Mouse (Mus musculus) lung, postnatal 36 days (tissue): Measurements from ENCODE around the gene C2cd3.

Source experiments
- DNase-seq: peaks from one replicate; pipeline ENCODE4 v3.0.0; 2022; ENCODE audit warnings: mixed read lengths

Gene C2cd3

DNA sequence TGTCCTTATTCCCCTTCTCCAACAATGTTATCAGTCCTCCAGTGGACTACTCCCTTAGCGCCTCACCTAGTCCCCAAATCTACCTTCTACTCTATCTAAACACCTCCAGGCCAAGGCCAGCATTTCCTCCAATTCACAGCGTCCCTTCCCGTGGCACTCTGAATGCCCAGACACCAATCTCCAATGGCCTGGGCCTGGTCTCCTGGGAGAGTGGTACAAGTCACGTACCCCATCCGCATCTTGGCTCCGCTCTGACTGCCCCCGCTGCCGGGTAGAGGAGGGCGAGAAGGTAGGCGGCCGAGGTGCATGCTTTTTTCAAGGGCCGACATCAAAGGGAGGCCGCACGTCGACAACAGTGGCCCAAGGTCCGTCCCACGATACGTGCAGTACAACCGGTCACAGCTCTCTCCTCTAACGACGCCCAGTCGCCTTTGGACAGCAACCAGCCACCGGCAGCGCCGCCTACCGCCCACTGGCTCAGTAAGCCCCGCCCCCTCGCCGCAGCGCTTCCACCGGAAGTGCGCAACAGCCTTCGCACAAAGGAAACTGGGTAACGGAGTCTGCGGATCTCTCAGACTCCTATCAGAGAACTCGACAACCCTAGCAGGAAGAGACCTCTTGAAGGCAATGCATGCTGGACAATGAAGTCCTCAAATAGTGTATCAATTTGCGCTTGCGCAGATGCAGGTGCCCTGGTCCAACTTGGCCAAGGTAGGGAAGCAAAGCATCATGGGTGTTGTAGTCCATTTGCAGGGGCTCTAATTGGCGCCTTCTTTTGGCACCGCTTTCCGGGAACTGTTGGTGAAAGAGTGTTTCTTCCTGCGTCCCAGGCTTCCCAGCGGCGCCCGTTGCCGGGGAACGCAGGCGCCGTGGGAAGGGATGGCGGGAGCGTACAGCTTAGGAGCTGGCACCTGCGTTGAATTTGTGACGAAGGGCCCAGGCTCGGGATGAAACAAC, at the start of gene C2cd3, which contains the start of gene Ppme1:
Gene C2cd3, plus strand, starts transcription at position 739 of the 957 bp plus-strand sequence.
Gene Ppme1, minus strand, starts transcription at position 813 of the 957 bp plus-strand sequence.
- DNase-seq: peak; percentile 100

GRCm38 (mm10) chr7:100323721-100324120, 48.3 kb upstream of the C2cd3 start:
- peak; percentile 70 for DNase-seq

- peak; percentile 59 for DNase-seq
These were observed 46.6 kb upstream of the C2cd3 start for GRCm38 (mm10) chr7:100325482-100325881.

- DNase-seq: peak; percentile 75
These were observed 44.5 kb upstream of the C2cd3 start for GRCm38 (mm10) chr7:100327514-100327913.

DNA sequence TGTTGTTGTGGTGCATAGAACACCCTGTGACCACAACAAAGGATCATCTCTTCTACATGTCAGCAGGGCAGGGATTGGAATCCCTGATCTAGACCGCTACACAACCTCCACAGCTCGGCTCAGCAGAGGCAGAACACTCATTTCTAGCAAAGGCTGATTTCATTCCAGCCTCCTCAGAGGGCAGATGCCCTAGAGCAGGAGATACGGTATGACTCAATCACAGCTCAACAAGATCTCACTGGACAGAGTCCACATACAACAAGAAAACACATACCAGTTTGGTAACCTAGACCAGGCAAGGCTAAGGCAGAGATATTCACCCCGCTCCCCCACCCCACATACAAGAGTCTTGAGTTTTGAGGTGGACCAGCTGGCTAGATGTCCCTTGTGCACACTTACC, 43.4 kb upstream of the C2cd3 start:
- DNase-seq: no peak

DNA sequence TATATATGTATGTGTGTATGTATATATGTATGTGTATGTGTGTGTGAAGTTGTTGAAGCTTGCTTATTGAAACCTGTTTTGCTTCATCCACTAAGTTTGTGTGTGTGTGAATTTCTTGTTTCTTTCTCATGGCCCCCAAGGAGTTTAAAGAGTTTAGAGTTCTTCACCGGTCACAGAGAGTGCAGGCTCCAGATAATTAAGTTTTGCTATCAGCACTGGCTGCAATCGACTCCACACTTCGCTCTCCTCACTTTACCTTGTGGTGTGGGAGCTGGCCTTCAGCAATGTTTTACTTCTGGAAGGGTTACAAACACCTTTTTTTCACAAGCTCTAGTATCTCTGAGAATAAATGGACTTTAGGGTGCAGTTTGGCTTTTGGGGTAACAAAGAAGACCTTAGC, 40.8 kb upstream of the C2cd3 start:
- DNase-seq: no peak

DNA sequence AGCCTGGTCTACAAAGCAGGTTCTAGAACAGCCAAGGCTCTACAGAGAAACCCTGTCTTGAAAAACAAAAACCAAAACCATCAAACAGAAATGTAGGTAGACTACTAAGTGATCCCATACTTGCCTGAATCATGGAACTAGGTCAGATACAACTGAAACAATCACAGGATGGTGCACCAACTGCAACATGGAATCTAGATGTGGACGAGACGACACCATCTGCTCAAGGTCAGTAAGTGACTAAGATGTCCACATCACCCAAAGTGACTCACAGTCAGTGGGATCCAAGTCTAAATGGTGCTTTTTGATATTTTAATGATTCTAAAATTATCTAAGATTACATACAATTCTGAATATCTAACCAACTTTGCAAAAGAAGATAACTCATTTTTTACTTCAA, 36.1 kb upstream of the C2cd3 start:
- DNase-seq: no peak

GRCm38 (mm10) chr7:100354984-100355383, 17.0 kb upstream of the C2cd3 start:
- no peak for DNase-seq

- DNase-seq: no peak
These were observed 15.7 kb upstream of the C2cd3 start for GRCm38 (mm10) chr7:100356324-100356723.

DNA sequence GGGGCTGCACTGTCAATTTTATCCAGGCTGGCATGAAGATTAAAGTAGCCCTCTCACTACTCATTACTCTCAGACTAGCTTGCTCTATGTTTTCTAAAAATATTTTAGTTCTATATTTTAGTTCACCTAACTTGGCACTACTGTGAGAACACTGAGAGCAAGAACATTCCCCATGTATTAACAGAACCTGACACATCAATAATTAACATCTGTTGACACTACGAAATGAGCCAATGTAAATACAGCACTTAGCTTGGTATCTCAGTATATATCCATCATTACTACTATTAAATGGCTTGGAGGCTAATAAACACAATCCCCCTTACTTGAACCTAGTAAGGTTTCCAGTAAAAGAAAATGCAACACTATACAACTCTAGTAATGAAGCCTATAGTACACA, 15.3 kb upstream of the C2cd3 start:
- no peak for DNase-seq

DNA sequence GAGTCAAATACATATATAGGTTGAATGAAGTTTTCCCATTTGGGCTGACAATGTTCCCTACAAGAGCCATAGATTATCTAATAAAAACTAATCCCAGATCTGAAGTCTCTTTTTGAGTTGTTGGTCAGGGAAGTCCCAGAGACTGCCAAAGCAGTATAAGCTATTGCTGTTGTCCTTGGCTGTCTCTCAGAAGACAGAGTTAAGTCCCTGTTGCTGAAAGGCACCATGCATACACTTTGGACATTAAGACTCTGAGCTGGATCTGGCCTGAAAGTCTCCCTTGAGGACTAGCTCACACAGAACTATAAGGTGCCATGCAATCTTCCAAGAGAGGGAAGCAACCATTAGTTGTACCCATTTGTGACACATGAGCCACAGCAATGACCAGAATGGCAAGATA, 14.2 kb upstream of the C2cd3 start:
- no peak for DNase-seq

DNA sequence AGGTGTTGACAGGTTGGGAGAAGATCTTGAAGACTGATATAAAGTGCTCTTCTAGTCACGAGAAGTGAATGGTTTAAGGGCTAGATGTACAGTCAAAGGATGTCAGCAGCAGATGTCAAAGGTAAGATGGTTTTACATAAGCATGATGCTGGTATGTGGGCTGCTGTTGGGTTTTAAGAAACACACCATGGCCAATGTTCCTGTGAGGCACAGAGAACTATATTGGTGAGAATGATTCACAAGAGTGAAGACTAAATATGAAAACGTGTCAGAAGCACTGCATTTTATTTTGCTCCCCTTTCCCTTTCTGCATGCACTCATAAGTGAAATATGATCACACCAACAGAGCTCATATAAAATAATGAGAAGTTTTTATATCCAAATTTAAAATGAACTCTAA, 8.9 kb upstream of the C2cd3 start:
- DNase-seq: no peak

GRCm38 (mm10) chr7:100364888-100365287, 7.1 kb upstream of the C2cd3 start:
- peak; percentile 9 for DNase-seq

- peak; percentile 6 for DNase-seq
These were observed 483 bp downstream of the C2cd3 start for GRCm38 (mm10) chr7:100372452-100372980.

DNA sequence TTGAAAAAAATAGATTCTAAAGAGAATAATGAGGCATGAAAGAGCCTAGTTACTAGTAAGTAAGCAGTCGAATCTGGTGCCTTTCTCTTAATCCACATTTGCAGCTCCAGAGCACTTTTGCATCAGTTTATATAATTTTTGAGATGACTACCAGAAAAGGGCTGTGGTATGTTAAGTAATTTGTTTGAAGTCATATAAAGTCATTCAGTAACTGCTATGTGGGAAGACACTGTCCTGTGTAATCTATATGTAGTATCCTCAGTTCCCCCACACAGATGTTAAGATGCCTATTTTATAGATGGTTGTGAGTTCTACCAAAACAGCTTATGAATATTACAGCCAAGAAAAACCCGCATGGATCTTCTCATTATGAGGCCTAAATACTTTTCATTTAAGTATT, 6.2 kb downstream of the C2cd3 start:
- no peak for DNase-seq

GRCm38 (mm10) chr7:100381161-100381560, 9.1 kb downstream of the C2cd3 start:
- no peak for DNase-seq

- DNase-seq: no peak
These were observed 11.2 kb downstream of the C2cd3 start for GRCm38 (mm10) chr7:100383207-100383606.

DNA sequence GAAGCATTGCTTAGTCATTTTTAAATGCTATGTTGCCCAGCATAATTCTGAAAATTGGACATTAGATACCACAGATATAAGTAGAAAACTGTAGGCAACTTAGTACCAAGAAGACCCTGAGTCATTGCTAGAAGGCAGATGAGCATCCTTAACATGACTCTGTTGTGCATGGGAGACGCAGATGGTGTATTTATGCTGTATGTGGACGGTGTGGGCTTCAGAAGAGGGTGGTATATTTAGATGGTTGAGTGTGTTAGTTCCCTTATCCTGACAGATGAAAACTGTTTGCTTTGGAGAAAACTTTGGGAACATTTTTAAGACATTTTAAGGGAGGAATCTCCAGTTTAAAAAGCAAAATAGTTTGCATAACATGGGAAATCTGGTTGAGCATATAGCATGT, 16.1 kb downstream of the C2cd3 start:
- DNase-seq: no peak

DNA sequence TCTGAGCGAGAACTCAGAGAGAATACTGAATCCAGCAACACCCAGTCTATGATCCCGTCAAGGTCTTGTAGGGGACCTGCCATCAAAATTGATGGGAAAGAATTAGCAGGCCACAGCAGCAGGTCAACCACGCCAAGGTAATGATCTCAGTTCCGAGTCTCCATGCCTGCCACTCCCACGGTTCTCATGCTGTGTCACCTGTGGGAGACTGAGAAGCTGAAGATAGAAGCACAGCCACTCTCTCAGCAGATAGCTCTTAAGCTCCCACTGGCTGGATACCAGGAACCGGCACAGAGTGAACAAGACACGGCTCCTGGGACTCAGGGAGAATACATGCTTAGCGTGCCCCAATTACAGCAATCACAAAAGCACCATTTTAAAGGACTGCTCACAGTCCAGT, 18.1 kb downstream of the C2cd3 start:
- DNase-seq: no peak

DNA sequence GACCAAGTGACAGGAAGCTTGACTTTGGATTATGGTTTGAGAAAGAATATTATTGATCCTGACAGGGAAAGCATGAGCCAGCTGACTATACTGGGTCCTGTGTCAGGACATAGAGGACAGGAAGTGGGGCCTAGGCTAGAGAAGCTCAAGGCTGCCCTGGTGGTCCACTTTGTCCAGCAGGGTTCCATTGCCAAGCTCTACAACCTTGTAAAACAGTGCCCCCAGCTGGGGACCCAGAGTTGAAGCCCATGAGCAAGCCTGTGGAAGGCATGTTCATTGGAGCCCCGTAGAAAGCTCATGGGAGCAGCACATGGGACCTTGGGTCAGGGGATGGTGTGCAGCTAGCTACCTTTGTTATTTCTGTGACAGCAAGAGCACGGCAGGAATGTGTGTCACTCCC, 20.2 kb downstream of the C2cd3 start:
- DNase-seq: no peak

- peak; percentile 50 for DNase-seq
These were observed 27.3 kb downstream of the C2cd3 start for GRCm38 (mm10) chr7:100399231-100399913.

DNA sequence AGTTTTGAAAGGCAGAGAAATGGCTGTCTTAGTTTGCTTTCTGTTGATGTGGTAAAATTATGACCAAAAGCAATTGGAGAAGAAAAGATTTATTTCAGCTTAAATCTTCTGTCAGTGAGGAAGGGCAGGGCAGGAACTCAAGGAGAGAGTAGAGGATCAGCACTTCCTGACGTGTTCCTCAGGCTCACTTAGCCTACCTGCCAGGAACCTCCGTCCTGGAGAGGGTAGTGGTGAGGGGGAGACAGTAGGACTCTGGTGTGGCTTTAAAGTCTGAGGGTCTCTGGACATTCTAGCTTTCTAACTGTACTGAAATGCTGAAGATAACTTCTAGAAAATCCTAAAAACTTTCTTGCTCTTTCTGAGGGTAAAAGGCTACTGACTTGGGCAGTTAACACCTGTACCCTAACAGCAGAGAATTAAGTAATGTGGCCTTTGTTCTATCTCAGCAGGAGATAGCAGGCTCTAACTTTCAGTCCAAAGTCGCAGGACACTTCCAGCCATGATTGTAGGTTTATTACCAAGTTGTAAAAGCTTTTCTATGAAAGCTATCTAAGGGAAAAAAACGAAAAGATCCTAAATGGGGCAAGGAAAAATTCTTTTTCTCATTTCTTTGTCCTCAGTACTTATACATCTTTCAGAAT, 29.0 kb downstream of the C2cd3 start:
- DNase-seq: no peak

GRCm38 (mm10) chr7:100402715-100403114, 30.7 kb downstream of the C2cd3 start:
- no peak for DNase-seq
